ENCODE assay signal across 7 mouse cellular contexts in the genomic region with DNA sequence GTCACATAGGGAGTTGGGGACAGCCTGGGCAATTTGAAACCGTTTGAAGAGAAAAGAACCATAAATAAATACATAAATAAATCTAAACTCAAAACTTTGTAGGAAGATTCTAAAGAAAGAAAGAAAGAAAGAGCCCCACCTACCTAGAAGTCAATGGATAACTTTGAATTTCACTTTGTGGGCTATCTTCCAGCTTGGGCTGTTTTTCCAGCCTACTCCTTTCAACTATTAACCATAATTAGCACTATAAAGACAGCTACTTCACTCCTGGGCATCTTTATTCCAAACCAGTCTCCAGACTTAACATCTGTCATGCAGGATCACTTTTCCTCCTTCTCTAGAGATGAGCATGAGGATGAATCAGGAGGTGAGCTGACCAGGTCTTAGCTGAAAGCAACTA.
"Had no signal": no experiment of that assay in that cellular context is flagged by ENCODE, and none has a peak within 500 bp of the region (broad histone marks: within the 10 kb centered on the region; RNA-seq: fewer than 3 reads in every experiment).

No protein-coding gene starts in this region.

- DNase-seq: layer of hippocampus, adult 9-11 months; liver; lung, adult 18-20 months; lung, postnatal 10 days; lung, postnatal 36 days; thymus, adult 18-20 months; thymus, postnatal 36 days had no signal
